Mouse (Mus musculus): ENCODE measurements at regions not wholly inside any gene's neighbourhood (a gene's known extent, or its start where the extent isn't known, plus 50 kb on each side); places are given as distances from the start of the nearest gene placed in this dataset.

DNA sequence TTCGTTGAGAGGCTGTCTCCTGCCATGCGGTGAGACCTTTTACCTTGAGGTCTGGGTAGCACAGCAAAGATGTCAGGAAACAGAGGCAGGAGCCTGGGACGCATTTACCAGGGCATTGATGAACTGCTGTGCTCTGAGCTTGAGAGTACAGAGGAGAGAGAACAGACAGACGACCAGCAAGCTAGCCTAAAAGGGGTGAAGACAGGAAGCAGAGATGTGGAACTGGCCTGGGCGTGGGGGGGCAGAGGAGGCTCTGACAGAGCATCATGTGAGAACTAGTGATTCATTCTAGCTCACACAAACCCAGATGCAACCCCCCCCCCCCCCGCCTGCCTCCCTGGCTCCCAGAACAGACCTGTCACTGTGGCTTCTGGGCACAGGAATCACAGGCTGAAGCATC is 95.1 kb downstream of the Tfap2c start:
- no peak for TF ChIP-seq GATA1 (IDR thresholded peaks at IDR 0.05; ENCODE audit: borderline replicate concordance, low read length)
- TF ChIP-seq FLI1 (IDR thresholded peaks at IDR 0.05; ENCODE audit: low read length) = no peak
- no peaks in the 10 kb centered on the region for H3K36me3 ChIP-seq (replicated peaks; ENCODE audit: low read length)
- peaks cover 14% of the 10 kb centered on the region; the same call in 1 of the 2 replicates for H3K9me3 ChIP-seq
- H3K27me3 ChIP-seq (replicated peaks) = peaks cover 7% of the 10 kb centered on the region
- no peaks in the 10 kb centered on the region for H3K4me1 ChIP-seq
- no peak overlapping the region for H3K4me3 ChIP-seq (replicated peaks)

GRCm38 (mm10) chr2:172648072-172648471 is 98.7 kb downstream of the Tfap2c start:
- peaks cover 7% of the 10 kb centered on the region for H3K27me3 ChIP-seq (replicated peaks)
- TF ChIP-seq GATA1 (IDR thresholded peaks at IDR 0.05; ENCODE audit: borderline replicate concordance, low read length) = no peak
- no peak for TF ChIP-seq FLI1 (IDR thresholded peaks at IDR 0.05; ENCODE audit: low read length)
- no peaks in the 10 kb centered on the region for H3K36me3 ChIP-seq (replicated peaks; ENCODE audit: low read length)
- no peaks in the 10 kb centered on the region for H3K9me3 ChIP-seq
- H3K4me3 ChIP-seq (replicated peaks) = no peak overlapping the region
- H3K4me1 ChIP-seq = no peaks in the 10 kb centered on the region

GRCm38 (mm10) chr2:172660479-172660878 is 111.1 kb downstream of the Tfap2c start:
- Histone ChIP-seq H3K36me3 (replicated peaks; ENCODE audit: low read length) (no peaks in the 10 kb centered on the region), H3K4me3 (replicated peaks) (no peak overlapping the region), H3K4me1 (no peaks in the 10 kb centered on the region), H3K9me3 (peaks cover 6% of the 10 kb centered on the region; the same call in 1 of the 2 replicates), H3K27me3 (replicated peaks) (peaks cover 26% of the 10 kb centered on the region)
- no peak for TF ChIP-seq FLI1 (IDR thresholded peaks at IDR 0.05; ENCODE audit: low read length)
- no peak for TF ChIP-seq GATA1 (IDR thresholded peaks at IDR 0.05; ENCODE audit: borderline replicate concordance, low read length)

- H3K9me3 ChIP-seq = peaks cover 6% of the 10 kb centered on the region; the same call in 1 of the 2 replicates
- H3K27me3 ChIP-seq (replicated peaks) = peaks cover 26% of the 10 kb centered on the region
- no peak for TF ChIP-seq GATA1 (IDR thresholded peaks at IDR 0.05; ENCODE audit: borderline replicate concordance, low read length)
- no peak for TF ChIP-seq FLI1 (IDR thresholded peaks at IDR 0.05; ENCODE audit: low read length)
- no peak overlapping the region for H3K4me3 ChIP-seq (replicated peaks)
- H3K4me1 ChIP-seq = no peaks in the 10 kb centered on the region
- no peaks in the 10 kb centered on the region for H3K36me3 ChIP-seq (replicated peaks; ENCODE audit: low read length)
These were observed 111.5 kb downstream of the Tfap2c start for GRCm38 (mm10) chr2:172660916-172661315.

DNA sequence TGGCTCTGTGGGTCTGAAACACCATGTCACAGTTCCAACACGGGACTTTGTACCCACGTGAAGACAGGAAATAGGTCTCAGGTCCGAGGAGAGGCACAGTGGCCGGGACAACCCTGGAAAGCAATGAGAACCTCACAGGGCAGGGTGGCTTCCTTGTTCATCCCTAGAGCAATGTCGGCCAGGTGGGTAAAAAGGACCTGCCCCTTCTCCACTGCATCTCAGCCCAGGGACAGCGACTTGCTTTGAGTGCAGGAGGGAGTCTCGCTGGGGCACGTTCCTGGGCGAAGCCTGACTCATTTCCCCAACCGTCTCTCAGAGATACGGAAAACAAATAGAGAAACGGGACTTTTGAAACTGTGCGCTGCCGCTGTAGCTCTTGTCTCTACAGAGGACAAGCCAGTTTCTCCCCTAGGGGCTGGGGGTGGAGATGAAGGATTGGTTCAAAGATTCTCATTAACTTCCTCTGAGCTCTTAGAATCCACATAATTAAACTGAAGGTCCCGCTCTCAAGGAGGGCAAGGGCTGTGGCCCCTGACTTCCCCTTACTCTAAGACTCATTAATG is 112.1 kb downstream of the Tfap2c start:
- H3K27me3 ChIP-seq (replicated peaks) = peaks cover 26% of the 10 kb centered on the region

GRCm38 (mm10) chr2:172662165-172662564 is 112.8 kb downstream of the Tfap2c start:
- Histone ChIP-seq H3K36me3 (replicated peaks; ENCODE audit: low read length) (no peaks in the 10 kb centered on the region), H3K27me3 (replicated peaks) (peaks cover 26% of the 10 kb centered on the region), H3K4me1 (no peaks in the 10 kb centered on the region), H3K4me3 (replicated peaks) (no peak overlapping the region), H3K9me3 (peaks cover 10% of the 10 kb centered on the region)
- no peak for TF ChIP-seq GATA1 (IDR thresholded peaks at IDR 0.05; ENCODE audit: borderline replicate concordance, low read length)
- no peak for TF ChIP-seq FLI1 (IDR thresholded peaks at IDR 0.05; ENCODE audit: low read length)

More for the DNA sequence above, 112.1 kb downstream of the Tfap2c start:
- Histone ChIP-seq H3K36me3 (replicated peaks; ENCODE audit: low read length) (no peaks in the 10 kb centered on the region), H3K9me3 (peaks cover 6% of the 10 kb centered on the region; the same call in 1 of the 2 replicates), H3K4me3 (replicated peaks) (no peak overlapping the region), H3K4me1 (no peaks in the 10 kb centered on the region)
- no peak for TF ChIP-seq GATA1 (IDR thresholded peaks at IDR 0.05; ENCODE audit: borderline replicate concordance, low read length)
- no peak for TF ChIP-seq FLI1 (IDR thresholded peaks at IDR 0.05; ENCODE audit: low read length)

DNA sequence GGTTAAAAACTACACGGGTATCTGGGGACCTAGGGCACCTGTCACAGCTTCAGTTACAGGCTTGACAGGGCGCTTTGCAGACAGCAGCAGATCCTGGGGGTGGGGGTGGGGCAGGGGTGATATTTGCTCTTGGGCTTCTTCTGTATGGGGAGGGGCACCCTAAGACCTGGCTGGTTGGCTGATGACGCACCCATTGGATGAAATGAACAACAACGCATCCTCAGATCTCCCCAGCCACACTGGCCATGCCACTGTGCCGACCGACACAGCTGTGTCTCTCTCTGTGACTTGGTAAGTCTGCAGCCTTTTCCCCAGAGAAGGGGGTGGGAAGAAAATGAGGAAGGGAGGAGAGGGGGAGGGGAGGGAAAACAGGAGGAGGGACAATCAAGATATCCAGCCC is 114.3 kb downstream of the Tfap2c start:
- Histone ChIP-seq H3K36me3 (replicated peaks; ENCODE audit: low read length) (no peaks in the 10 kb centered on the region), H3K4me1 (no peaks in the 10 kb centered on the region), H3K4me3 (replicated peaks) (no peak overlapping the region), H3K9me3 (peaks cover 15% of the 10 kb centered on the region), H3K27me3 (replicated peaks) (peaks cover 26% of the 10 kb centered on the region)
- TF ChIP-seq GATA1 (IDR thresholded peaks at IDR 0.05; ENCODE audit: borderline replicate concordance, low read length) (no peak), FLI1 (IDR thresholded peaks at IDR 0.05; ENCODE audit: low read length) (no peak)

DNA sequence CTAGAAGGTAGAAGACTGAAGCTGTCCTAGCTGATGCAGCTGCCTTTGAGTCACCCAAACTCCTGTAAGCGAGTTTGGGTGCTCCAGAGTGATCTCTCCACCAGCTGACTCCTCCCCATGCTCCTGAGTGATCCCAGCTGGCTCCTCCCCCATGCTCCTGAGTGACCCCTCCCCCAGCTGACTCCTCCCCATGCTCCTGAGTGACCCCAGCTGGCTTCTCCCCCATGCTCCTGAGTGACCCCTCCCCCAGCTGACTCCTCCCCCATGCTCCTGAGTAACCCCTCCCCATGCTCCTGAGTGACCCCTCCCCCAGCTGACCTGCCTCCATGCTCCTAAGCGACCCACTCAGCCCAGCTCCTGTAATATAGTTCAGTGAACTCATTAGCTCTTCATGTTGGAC is 123.7 kb downstream of the Tfap2c start:
- no peaks in the 10 kb centered on the region for H3K36me3 ChIP-seq (replicated peaks; ENCODE audit: low read length)
- H3K9me3 ChIP-seq = peaks cover 35% of the 10 kb centered on the region
- H3K4me3 ChIP-seq (replicated peaks) = no peak overlapping the region
- H3K27me3 ChIP-seq (replicated peaks) = no peaks in the 10 kb centered on the region
- TF ChIP-seq FLI1 (IDR thresholded peaks at IDR 0.05; ENCODE audit: low read length) = no peak
- TF ChIP-seq GATA1 (IDR thresholded peaks at IDR 0.05; ENCODE audit: borderline replicate concordance, low read length) = no peak
- no peaks in the 10 kb centered on the region for H3K4me1 ChIP-seq

DNA sequence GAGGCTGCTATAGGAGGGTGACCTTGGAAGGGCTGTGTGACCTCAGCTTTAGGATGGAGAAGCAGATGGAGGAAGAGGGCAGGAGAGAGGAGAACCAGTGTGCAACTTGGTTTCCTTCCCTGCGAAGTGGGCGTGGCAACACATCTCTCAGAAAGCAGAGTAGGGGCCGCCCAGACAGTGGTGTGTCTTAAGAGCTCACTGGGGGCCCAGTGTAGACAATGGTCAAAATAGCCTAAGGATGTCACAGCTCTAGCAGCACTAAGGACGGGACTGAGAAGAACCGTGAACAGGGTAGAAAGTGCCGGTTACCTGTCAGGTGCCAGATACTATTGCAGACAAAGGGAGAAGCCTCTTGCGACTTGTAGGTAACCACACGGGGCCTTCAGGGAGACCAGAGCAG is 125.2 kb downstream of the Tfap2c start:
- Histone ChIP-seq H3K27me3 (replicated peaks) (no peaks in the 10 kb centered on the region), H3K9me3 (peaks cover 32% of the 10 kb centered on the region), H3K4me3 (replicated peaks) (no peak overlapping the region), H3K4me1 (no peaks in the 10 kb centered on the region), H3K36me3 (replicated peaks; ENCODE audit: low read length) (no peaks in the 10 kb centered on the region)
- TF ChIP-seq FLI1 (IDR thresholded peaks at IDR 0.05; ENCODE audit: low read length) = no peak
- TF ChIP-seq GATA1 (IDR thresholded peaks at IDR 0.05; ENCODE audit: borderline replicate concordance, low read length) = no peak

- Histone ChIP-seq H3K4me3 (replicated peaks) (no peak overlapping the region), H3K36me3 (replicated peaks; ENCODE audit: low read length) (no peaks in the 10 kb centered on the region), H3K27me3 (replicated peaks) (no peaks in the 10 kb centered on the region), H3K9me3 (peaks cover 28% of the 10 kb centered on the region), H3K4me1 (no peaks in the 10 kb centered on the region)
- TF ChIP-seq FLI1 (IDR thresholded peaks at IDR 0.05; ENCODE audit: low read length) (no peak), GATA1 (IDR thresholded peaks at IDR 0.05; ENCODE audit: borderline replicate concordance, low read length) (no peak)
These were observed 125.7 kb downstream of the Tfap2c start for GRCm38 (mm10) chr2:172675081-172675480.

Measured in megakaryocyte, embryonic 14.5 days (primary cell).